Mouse (Mus musculus) CD4-positive naive resting alpha-beta T cell, adult 57 days (primary cell): ENCODE data around the gene Chst15. TPM values are rescaled to one million over a fixed set of nuclear protein-coding genes. Genes with fewer than 3 reads are reported as not detected.

Experiments used
- total RNA-seq: library from RNA; stranded (reverse); gene quantifications from one replicate; pipeline ENCODE4 v1.2.4, GENCODE M21; 2023

Gene Chst15
- total RNA-seq, result 18.5 TPM

DNA sequence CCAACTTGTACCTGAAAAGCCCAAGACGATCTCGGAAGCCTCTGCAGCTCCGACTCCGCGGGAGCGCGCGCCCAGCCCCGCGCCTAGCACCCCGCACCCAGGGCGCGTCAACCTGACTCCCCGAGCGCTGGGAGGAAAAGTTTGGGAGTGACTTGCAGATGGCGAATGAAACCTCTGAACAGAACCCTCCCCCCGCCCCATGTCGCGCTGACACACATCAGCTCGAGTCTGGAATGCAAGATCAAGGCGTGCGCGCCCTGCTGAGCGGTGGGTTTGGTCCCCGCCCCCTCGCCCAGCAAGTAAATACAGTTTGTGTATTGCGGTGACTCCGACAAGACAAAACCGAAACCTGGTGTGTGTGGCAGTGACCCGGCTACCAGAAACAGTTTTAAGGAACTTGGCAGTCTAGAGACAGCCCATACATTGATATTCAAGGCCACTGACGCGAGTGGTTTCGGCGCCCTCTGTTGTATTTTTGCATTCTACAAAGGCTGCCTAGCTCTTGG lies at the start of gene Chst15:
Chst15 (minus strand) TSS at position 193 of the 506 bp plus-strand sequence.

Other genes starting within 250 kb of the Chst15 start
- gene Cpxm2, start 162.5 kb downstream of the Chst15 start, total RNA-seq, result not detected